Mouse (Mus musculus) thymus, adult 2 months (tissue): ENCODE data around the gene Slc39a8.

Experiments
- CTCF ChIP-seq: fragments of 200-500 bp; IDR thresholded peaks from 2 replicates; pipeline ENCODE4 v1.5.1; 2012; ENCODE audit warnings: mild to moderate bottlenecking, control low read depth, low read length, moderate library complexity, borderline replicate concordance; ENCODE audit not compliant: control insufficient read depth, poor library complexity, insufficient read depth; ENCODE audit errors: extremely low read depth
- POLR2A ChIP-seq: fragments of 200-500 bp; IDR thresholded peaks from 2 replicates; pipeline ENCODE4 v1.6.1; 2012; ENCODE audit warnings: mild to moderate bottlenecking, low read length, control low read depth, moderate library complexity; ENCODE audit not compliant: control insufficient read depth, poor library complexity, insufficient read depth; ENCODE audit errors: extremely low read depth

DNA sequence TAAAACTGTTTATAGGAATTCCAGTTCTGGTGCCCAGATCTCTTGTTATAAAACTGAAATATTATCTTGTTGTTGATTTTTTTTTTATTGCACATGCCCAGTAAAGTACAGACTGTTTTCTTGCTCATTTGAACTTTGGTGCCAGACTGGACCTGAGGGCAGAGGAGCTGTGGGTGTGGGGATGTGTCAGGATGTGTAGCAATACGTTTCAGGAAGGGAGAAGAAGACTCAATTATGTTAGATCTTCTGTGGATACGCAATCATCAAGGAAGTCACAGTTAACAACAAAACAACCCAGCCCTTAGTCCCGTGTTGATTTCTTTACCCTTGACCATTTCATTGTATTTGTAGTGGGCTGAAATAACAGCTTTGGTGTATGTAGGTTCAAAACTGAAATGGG, 81.9 kb downstream of the Slc39a8 start:
- TF ChIP-seq POLR2A (no peak), CTCF (no peak)
